Mouse (Mus musculus): ENCODE results near the gene AC140267.1.

- no peak for TF ChIP-seq TAL1 (IDR thresholded peaks at IDR 0.05; ENCODE audit: low read length)
- no peak for TF ChIP-seq GATA1 (IDR thresholded peaks at IDR 0.05; ENCODE audit: low read length)
Measured at GRCm38 (mm10) chr15:80235535-80235934, at the start of gene AC140267.1.

All from erythroblast, embryonic 14.5 days (primary cell).